Mouse (Mus musculus) MEL (cell line): ENCODE measurements around the gene Gtpbp4. TPM values are rescaled to one million over a fixed set of nuclear protein-coding genes. Genes with fewer than 3 reads are reported as not detected.
"Not testable (repeated sequence)": the region's sequence is repeated elsewhere in the genome, so short reads cannot be mapped to it uniquely, and the experiment has no call there.

Source experiments
- DNase-seq: peaks from one replicate; pipeline ENCODE4 v3.0.0; 2011; ENCODE audit warnings: low read depth, low spot score
- H3K27ac ChIP-seq: 2 replicates; pipeline ENCODE4 v1.5.1; 2012; ENCODE audit warnings: low read depth, mild to moderate bottlenecking, control low read depth, low read length, moderate library complexity; ENCODE audit not compliant: control insufficient read depth
- H3K27me3 ChIP-seq, 2 experiments: fragments of 150-350 bp in 1 of 2; sonication (generic) in 1 of 2; 2 replicates each; pipeline ENCODE4 v1.6.1; 2012; ENCODE audit warnings: low read length in 2 of 2, mild to moderate bottlenecking in 2 of 2, improper control_type of control experiment in 1 of 2, moderate library complexity in 1 of 2; ENCODE audit not compliant: insufficient read depth in 2 of 2, control insufficient read depth in 1 of 2
- H3K36me3 ChIP-seq, 2 experiments: 2 replicates each; pipeline ENCODE4 v1.6.1; 2012 to 2014; ENCODE audit warnings: low read length in 2 of 2, improper control_type of control experiment in 1 of 2, inconsistent platforms in 1 of 2, mild to moderate bottlenecking in 1 of 2; ENCODE audit not compliant: insufficient read depth in 2 of 2, control insufficient read depth in 1 of 2
- H3K4me1 ChIP-seq, 2 experiments: fragments of 150-350 bp in 1 of 2; sonication (generic) in 1 of 2; 2 replicates each; pipeline ENCODE4 v1.6.1; 2012; ENCODE audit warnings: low read length in 2 of 2, improper control_type of control experiment in 1 of 2, mild to moderate bottlenecking in 1 of 2; ENCODE audit not compliant: insufficient read depth in 2 of 2, control insufficient read depth in 1 of 2
- H3K4me3 ChIP-seq, 2 experiments: fragments of 150-350 bp in 1 of 2; sonication (generic) in 1 of 2; 2 replicates each; pipeline ENCODE4 v1.5.1; 2012; ENCODE audit warnings: low read depth in 2 of 2, low read length in 2 of 2, mild to moderate bottlenecking in 2 of 2, moderate library complexity in 2 of 2, control low read depth in 1 of 2, improper control_type of control experiment in 1 of 2; ENCODE audit not compliant: control insufficient read depth in 1 of 2, insufficient read depth in 1 of 2
- H3K79me2 ChIP-seq: 2 replicates; pipeline ENCODE4 v1.6.1; 2012; ENCODE audit warnings: mild to moderate bottlenecking, low read length, moderate library complexity; ENCODE audit not compliant: control insufficient read depth, poor library complexity, insufficient read depth
- H3K9ac ChIP-seq: 2 replicates; pipeline ENCODE4 v1.6.1; 2012; ENCODE audit warnings: low read depth, mild to moderate bottlenecking, control low read depth, low read length, moderate library complexity; ENCODE audit not compliant: control insufficient read depth, poor library complexity, severe bottlenecking
- H3K9me3 ChIP-seq: fragments of 150-350 bp; sonication (generic); replicated peaks from 2 replicates; pipeline ENCODE4 v1.6.1; 2012; ENCODE audit warnings: mild to moderate bottlenecking, low read length, improper control_type of control experiment, moderate library complexity; ENCODE audit not compliant: insufficient read depth
- polyA plus RNA-seq, 2 experiments: library from polyadenylated mRNA; stranded (reverse) in 1 of 2; unstranded in 1 of 2; fragments of >175 nt in 1 of 2; fragments of >200 nt in 1 of 2; gene quantifications; 2 replicates each; pipeline versions ENCODE4 v1.2.1 to v1.2.4; 2012; ENCODE audit warnings: low replicate concordance in 2 of 2, low read depth in 1 of 2; ENCODE audit not compliant: insufficient read length in 2 of 2, insufficient read depth in 1 of 2, missing spikeins in 1 of 2
- total RNA-seq: library from RNA; depleted of rRNA; stranded (reverse); fragments of 300-350 nt; gene quantifications from 2 replicates; pipeline ENCODE4 v1.2.3, GENCODE M21; 2012

Gtpbp4 gene
- total and polyA plus RNA-seq, 3 experiments = 121 to 172 (median 154) TPM

DNA sequence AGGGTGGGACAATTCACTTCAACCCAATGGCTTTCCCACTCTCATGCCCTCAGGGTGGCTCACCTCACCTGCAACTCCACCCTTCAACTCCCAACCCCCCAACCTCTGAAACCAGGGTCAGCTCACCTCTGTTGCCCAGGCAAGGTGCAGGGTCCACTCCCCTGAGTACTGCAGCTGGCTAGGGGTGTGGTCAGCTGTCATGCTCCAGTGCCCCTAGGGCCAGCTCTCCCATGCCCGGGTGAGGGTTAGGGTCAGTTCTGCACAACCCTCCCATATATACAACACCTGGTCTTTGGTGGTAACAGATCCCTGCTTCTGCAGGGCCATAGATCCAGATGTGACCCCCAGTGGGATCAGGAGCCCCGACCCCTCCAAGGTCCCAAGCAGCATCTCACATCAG is 40.8 kb downstream of the Gtpbp4 start:
- not testable (repeated sequence) for H3K9me3 ChIP-seq, H3K4me1 ChIP-seq, DNase-seq

DNA sequence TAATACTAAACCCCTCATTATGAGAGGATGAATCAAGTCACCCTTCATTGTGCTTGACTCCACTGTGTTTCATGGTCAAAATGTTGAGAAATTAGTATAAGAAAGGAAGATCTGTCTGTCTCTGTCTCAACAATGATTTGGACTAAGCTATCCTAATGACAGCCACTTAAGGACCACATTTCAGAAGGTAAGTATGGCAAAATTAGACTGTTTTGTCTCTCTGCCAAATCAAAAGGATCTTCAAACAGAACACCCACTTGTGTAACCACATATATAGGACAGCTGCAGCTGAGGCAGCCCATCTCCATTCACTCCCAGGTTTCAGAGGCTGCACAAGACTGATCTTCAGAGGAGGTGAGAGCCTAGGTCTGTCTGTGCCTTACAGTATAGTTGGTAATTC is 43.3 kb downstream of the Gtpbp4 start, which contains the start of gene Idi2:
Gene Idi2 (plus strand): TSS at position 301 of the 400 bp plus-strand sequence.
- H3K9me3 ChIP-seq = not testable (repeated sequence)

More for the DNA sequence above, 40.8 kb downstream of the Gtpbp4 start:
- H3K79me2 ChIP-seq, H3K27me3 ChIP-seq, H3K9ac ChIP-seq, H3K36me3 ChIP-seq, H3K27ac ChIP-seq, H3K4me3 ChIP-seq: not testable (repeated sequence)

DNA sequence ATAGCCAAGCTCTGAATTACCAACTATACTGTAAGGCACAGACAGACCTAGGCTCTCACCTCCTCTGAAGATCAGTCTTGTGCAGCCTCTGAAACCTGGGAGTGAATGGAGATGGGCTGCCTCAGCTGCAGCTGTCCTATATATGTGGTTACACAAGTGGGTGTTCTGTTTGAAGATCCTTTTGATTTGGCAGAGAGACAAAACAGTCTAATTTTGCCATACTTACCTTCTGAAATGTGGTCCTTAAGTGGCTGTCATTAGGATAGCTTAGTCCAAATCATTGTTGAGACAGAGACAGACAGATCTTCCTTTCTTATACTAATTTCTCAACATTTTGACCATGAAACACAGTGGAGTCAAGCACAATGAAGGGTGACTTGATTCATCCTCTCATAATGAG is 47.8 kb downstream of the Gtpbp4 start, which contains the start of gene Gm9745:
Gene Gm9745 (minus strand): TSS at position 101 of the 400 bp plus-strand sequence.
- H3K4me3 ChIP-seq, H3K36me3 ChIP-seq, H3K9ac ChIP-seq, H3K79me2 ChIP-seq, H3K9me3 ChIP-seq, H3K27me3 ChIP-seq, DNase-seq, H3K27ac ChIP-seq, H3K4me1 ChIP-seq: not testable (repeated sequence)

More for the DNA sequence above, 43.3 kb downstream of the Gtpbp4 start, which contains the start of gene Idi2:
- H3K4me1 ChIP-seq, H3K36me3 ChIP-seq, DNase-seq, H3K79me2 ChIP-seq, H3K4me3 ChIP-seq, H3K27ac ChIP-seq, H3K9ac ChIP-seq, H3K27me3 ChIP-seq: not testable (repeated sequence)

DNA sequence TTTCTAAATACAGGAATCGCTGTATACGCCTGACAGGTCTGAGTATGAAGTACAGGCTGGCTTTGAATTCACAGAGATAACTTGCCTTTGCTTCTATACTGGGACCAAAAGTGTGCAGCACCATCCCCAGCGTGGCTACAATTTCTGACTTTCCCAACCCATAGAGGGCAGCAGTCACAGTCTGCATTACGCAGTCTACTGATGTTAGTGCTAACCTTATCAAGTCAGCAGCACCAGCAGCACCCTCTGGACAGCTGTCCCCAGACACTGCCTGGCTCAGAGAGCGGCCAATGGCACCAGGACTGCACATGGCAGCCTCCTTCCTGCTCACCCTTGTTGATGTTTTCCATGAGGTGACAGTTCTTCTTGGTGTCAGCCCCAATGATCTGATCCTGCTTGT is 52.1 kb downstream of the Gtpbp4 start:
- not testable (repeated sequence) for H3K79me2 ChIP-seq, H3K36me3 ChIP-seq, DNase-seq, H3K9me3 ChIP-seq, H3K4me3 ChIP-seq, H3K27me3 ChIP-seq, H3K4me1 ChIP-seq, H3K9ac ChIP-seq, H3K27ac ChIP-seq

DNA sequence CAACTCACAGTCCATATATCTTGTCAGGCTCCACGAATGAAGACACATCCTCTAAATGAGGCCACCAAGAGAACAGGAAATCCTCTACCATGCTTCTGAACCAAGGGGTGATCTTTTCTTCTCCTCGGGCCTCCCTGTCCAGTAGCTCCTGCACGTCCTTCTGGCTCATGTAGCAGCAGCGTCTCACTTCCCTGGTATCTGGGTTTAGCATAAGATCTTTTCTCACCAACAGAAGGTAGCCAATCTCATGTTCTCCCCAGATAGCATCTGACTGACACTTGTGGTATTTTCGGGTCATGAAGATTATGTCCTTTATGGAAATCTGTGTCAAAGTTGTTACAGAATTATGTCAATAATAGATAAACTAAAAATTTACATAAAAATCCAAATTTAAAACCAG is 54.2 kb downstream of the Gtpbp4 start:
- DNase-seq, H3K27ac ChIP-seq, H3K9me3 ChIP-seq, H3K9ac ChIP-seq, H3K4me3 ChIP-seq, H3K27me3 ChIP-seq, H3K36me3 ChIP-seq, H3K79me2 ChIP-seq, H3K4me1 ChIP-seq: not testable (repeated sequence)

DNA sequence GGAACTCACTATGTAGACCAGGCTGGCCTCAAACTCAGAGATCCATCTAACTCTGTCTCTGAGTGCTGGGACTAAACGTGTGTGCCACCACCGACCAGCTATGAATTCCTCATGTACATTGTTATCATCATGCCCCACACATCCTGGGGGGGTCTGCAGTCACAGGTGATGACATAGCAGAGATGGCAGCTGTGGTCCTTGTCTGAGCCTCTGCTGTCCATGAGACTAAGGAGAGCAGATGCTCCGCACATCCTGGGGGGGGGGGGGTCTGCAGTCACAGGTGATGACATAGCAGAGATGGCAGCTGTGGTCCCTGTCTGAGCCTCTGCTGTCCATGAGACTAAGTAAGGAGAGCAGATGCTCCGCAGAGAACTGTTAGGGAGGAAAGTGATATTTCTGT is 54.8 kb downstream of the Gtpbp4 start:
- H3K9me3 ChIP-seq, H3K27me3 ChIP-seq, DNase-seq, H3K9ac ChIP-seq, H3K27ac ChIP-seq, H3K4me1 ChIP-seq, H3K36me3 ChIP-seq, H3K79me2 ChIP-seq, H3K4me3 ChIP-seq: not testable (repeated sequence)

DNA sequence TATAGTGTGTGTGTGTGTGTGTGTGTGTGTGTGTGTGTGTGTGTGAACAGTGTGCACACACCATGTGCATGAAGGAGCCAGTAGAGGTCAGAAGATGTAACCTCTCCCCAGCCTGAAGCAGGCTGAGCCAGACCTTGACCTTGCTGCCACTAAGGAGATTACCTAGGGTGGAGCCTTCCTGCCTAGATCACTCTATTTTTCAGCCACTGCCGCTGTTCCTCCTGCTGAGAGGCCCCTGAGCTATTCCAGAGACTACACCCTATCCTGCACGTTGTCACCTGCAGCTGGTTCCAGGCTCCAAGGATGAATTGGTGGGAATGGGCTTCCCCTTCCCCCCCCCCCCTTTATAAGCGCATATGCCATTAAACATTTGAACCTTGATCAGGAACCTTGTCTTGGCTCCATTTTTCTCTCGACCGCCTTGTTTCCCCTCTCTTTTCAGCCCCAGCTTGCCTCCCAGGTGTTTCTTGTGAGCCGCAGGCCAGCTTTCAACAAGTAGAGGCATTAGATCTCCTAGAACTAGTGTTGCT is 58.2 kb downstream of the Gtpbp4 start:
- H3K9me3 ChIP-seq, H3K79me2 ChIP-seq, H3K36me3 ChIP-seq, H3K4me1 ChIP-seq, DNase-seq, H3K27me3 ChIP-seq, H3K9ac ChIP-seq, H3K27ac ChIP-seq, H3K4me3 ChIP-seq: not testable (repeated sequence)
